Comparison of ENCODE assay signal across 18 mouse cellular contexts in genomic region chr13:8567111-8568026, GRCm38 (mm10).
DNase-seq lines count a peak whose midpoint lies in the region; ATAC-seq and TF ChIP-seq lines count a peak whose summit lies in the region.
"Had no signal": no experiment of that assay in that cellular context is flagged by ENCODE, and none has a peak within 500 bp of the region (broad histone marks: within the 10 kb centered on the region; RNA-seq: fewer than 3 reads in every experiment).

No protein-coding gene starts in this region.

- H3K9ac ChIP-seq in lung, embryonic 14.5 days = no peak overlapping the region
- H3K9ac ChIP-seq in forebrain, embryonic 16.5 days (replicated peaks; ENCODE audit: low read depth, low read length) = no peak overlapping the region
- no peak overlapping the region for H3K9ac ChIP-seq in limb, embryonic 14.5 days (ENCODE audit: low read depth, low read length, severe bottlenecking)
- H3K9ac ChIP-seq: embryonic facial prominence, embryonic 12.5 days; heart, embryonic 13.5 days; kidney, embryonic 15.5 days had no signal

- no peak overlapping the region for H3K27ac ChIP-seq in lung, embryonic 14.5 days (ENCODE audit: low read depth)
- no peak overlapping the region for H3K27ac ChIP-seq in forebrain, embryonic 16.5 days (ENCODE audit: low read length)
- no peak overlapping the region for H3K27ac ChIP-seq in limb, embryonic 14.5 days (replicated peaks; ENCODE audit: low read depth, low read length)
- H3K27ac ChIP-seq: embryonic facial prominence, embryonic 12.5 days; heart, embryonic 13.5 days; kidney, embryonic 15.5 days had no signal

- no peak overlapping the region for H3K4me2 ChIP-seq in lung, embryonic 14.5 days
- no peak overlapping the region for H3K4me2 ChIP-seq in forebrain, embryonic 16.5 days (ENCODE audit: low read length)
- H3K4me2 ChIP-seq in limb, embryonic 14.5 days (replicated peaks; ENCODE audit: low read depth, low read length, severe bottlenecking) = no peak overlapping the region
- H3K4me2 ChIP-seq: embryonic facial prominence, embryonic 12.5 days; heart, embryonic 13.5 days; kidney, embryonic 15.5 days had no signal

- TF ChIP-seq CTCF in lung, embryonic 14.5 days (IDR thresholded peaks at IDR 0.05; ENCODE audit: low read depth) = no peak

- H3K4me1 ChIP-seq in lung, embryonic 14.5 days (ENCODE audit: insufficient read depth) = no peaks in the 10 kb centered on the region
- peaks cover 13% of the 10 kb centered on the region for H3K4me1 ChIP-seq in forebrain, embryonic 16.5 days (replicated peaks; ENCODE audit: control insufficient read depth, insufficient read depth, low read length)
- no peaks in the 10 kb centered on the region for H3K4me1 ChIP-seq in limb, embryonic 14.5 days (ENCODE audit: control insufficient read depth, insufficient read depth, low read length)
- H3K4me1 ChIP-seq: embryonic facial prominence, embryonic 12.5 days; heart, embryonic 13.5 days; kidney, embryonic 15.5 days had no signal

- no peaks in the 10 kb centered on the region for H3K9me3 ChIP-seq in lung, embryonic 14.5 days (ENCODE audit: low read depth, low read length)
- no peaks in the 10 kb centered on the region for H3K9me3 ChIP-seq in forebrain, embryonic 16.5 days (ENCODE audit: control insufficient read depth, low read length)
- H3K9me3 ChIP-seq in limb, embryonic 14.5 days (ENCODE audit: control insufficient read depth, low read length) = no peaks in the 10 kb centered on the region
- H3K9me3 ChIP-seq: embryonic facial prominence, embryonic 12.5 days; heart, embryonic 13.5 days; kidney, embryonic 15.5 days had no signal

- ATAC-seq in lung, embryonic 14.5 days (ENCODE audit: insufficient read depth) = no peak
- ATAC-seq in forebrain, embryonic 16.5 days = peak; percentile 80
- peak; percentile 62 for ATAC-seq in limb, embryonic 14.5 days (ENCODE audit: low FRiP score, low read depth)
- ATAC-seq in erythroblast, adult 5-6 weeks (replicated peaks; ENCODE audit: low FRiP score, poor library complexity, severe bottlenecking) = no peak
- ATAC-seq: lung, postnatal 0 days had no signal

- H3K36me3 ChIP-seq in lung, embryonic 14.5 days (ENCODE audit: insufficient read depth) = no peaks in the 10 kb centered on the region
- no peaks in the 10 kb centered on the region for H3K36me3 ChIP-seq in forebrain, embryonic 16.5 days (ENCODE audit: control insufficient read depth, insufficient read depth)
- no peaks in the 10 kb centered on the region for H3K36me3 ChIP-seq in limb, embryonic 14.5 days (ENCODE audit: control insufficient read depth, insufficient read depth, low read length)
- H3K36me3 ChIP-seq: embryonic facial prominence, embryonic 12.5 days; heart, embryonic 13.5 days; kidney, embryonic 15.5 days had no signal

- H3K27me3 ChIP-seq in lung, embryonic 14.5 days (ENCODE audit: insufficient read depth, low read length) = no peaks in the 10 kb centered on the region
- no peaks in the 10 kb centered on the region for H3K27me3 ChIP-seq in forebrain, embryonic 16.5 days (replicated peaks; ENCODE audit: control insufficient read depth, insufficient read depth, low read length)
- H3K27me3 ChIP-seq in limb, embryonic 14.5 days (ENCODE audit: control insufficient read depth, insufficient read depth, low read length) = no peaks in the 10 kb centered on the region
- H3K27me3 ChIP-seq: embryonic facial prominence, embryonic 12.5 days; heart, embryonic 13.5 days; kidney, embryonic 15.5 days had no signal

- DNase-seq in cerebellum, postnatal 14 days = peak; percentile 34 to 65
- DNase-seq in cerebellum, adult 9-10 months = no peak
- DNase-seq in lung, embryonic 14.5 days = peak; percentile 7
- DNase-seq in lung, postnatal 25 days (ENCODE audit: low spot score) = no peak
- peak; percentile 48 for DNase-seq in limb, embryonic 14.5 days (ENCODE audit: low spot score)
- DNase-seq in frontal cortex, adult 2 months (ENCODE audit: extremely low spot score in 1 of 2, low spot score in 1 of 2) = no peak
- DNase-seq: adrenal gland, adult 2 months; B cell, adult 2 months; gastrocnemius, postnatal 36 days; liver; right cerebral cortex, postnatal 25 days; thymus, adult 18-20 months had no signal

- WGBS in lung, embryonic 14.5 days = 66% methylated on average over 15 of the region's 15 CpGs
- WGBS in forebrain, embryonic 16.5 days = 55% methylated on average over 15 of the region's 15 CpGs
- 26% methylated on average over 15 of the region's 15 CpGs for WGBS in limb, embryonic 14.5 days

- no peak for TF ChIP-seq POLR2A in limb, embryonic 14.5 days (IDR thresholded peaks at IDR 0.05; ENCODE audit: borderline replicate concordance, extremely low read depth, insufficient read depth, insufficient read length)

- no peak overlapping the region for H3K4me3 ChIP-seq in lung, embryonic 14.5 days (ENCODE audit: low read depth, low read length)
- no peak overlapping the region for H3K4me3 ChIP-seq in forebrain, embryonic 16.5 days (replicated peaks; ENCODE audit: low read length)
- H3K4me3 ChIP-seq in limb, embryonic 14.5 days (replicated peaks; ENCODE audit: low read length) = no peak overlapping the region
- H3K4me3 ChIP-seq: embryonic facial prominence, embryonic 12.5 days; heart, embryonic 13.5 days; kidney, embryonic 15.5 days had no signal

Comparison
In these comparisons a context has a peak if more than half of its experiments do, and no peak if none do; other contexts are left out.
1. DNase-seq: peak in cerebellum, postnatal 14 days (2 of 2), lung, embryonic 14.5 days (single experiment) and limb, embryonic 14.5 days (single experiment); none in cerebellum, adult 9-10 months (single experiment), lung, postnatal 25 days (single experiment) and frontal cortex, adult 2 months (0 of 2).
2. ATAC-seq: peak in forebrain, embryonic 16.5 days (single experiment) and limb, embryonic 14.5 days (single experiment); none in lung, embryonic 14.5 days (single experiment) and erythroblast, adult 5-6 weeks (single experiment).